Mouse (Mus musculus): ENCODE results near the gene Msl1.
"Not testable (repeated sequence)": the region's sequence is repeated elsewhere in the genome, so short reads cannot be mapped to it uniquely, and the experiment has no call there.

The Msl1 gene

DNA sequence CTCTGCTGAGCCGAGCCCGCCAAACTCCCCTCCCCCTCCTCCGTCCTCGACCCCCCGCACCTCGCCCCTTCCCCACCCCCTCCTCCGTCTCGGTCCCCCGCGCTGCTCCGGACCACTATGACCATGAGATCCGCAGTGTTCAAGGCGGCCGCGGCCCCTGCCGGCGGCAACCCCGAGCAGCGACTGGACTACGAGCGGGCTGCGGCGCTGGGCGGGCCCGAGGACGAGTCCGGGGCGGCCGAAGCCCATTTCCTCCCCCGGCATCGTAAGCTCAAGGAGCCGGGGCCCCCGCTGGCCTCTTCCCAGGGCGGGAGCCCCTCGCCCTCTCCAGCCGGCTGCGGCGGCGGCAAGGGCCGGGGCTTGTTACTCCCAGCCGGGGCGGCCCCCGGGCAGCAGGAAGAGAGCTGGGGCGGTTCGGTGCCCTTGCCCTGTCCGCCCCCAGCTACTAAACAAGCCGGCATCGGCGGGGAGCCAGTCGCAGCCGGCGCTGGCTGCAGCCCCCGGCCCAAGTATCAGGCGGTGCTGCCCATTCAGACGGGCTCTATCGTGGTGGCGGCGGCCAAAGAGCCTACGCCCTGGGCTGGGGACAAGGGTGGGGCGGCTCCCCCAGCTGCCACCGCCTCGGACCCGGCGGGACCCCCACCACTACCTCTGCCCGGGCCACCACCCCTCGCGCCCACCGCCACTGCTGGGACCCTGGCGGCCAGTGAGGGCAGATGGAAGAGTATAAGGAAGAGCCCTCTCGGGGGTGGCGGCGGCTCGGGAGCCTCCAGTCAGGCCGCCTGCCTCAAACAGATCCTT lies 598 bp downstream of the Msl1 start:
- DNase-seq (ENCODE audit: low spot score in 2 of 2): no peak

GRCm38 (mm10) chr11:98796515-98797216 lies 1.4 kb downstream of the Msl1 start:
- peak in 1 of 2 experiments; percentile 65 for DNase-seq (ENCODE audit: low spot score in 2 of 2)

GRCm38 (mm10) chr11:98797306-98797705 lies 2.0 kb downstream of the Msl1 start:
- no peak for DNase-seq (ENCODE audit: low spot score in 2 of 2)

- DNase-seq (ENCODE audit: low spot score in 2 of 2): no peak
These were observed 2.6 kb downstream of the Msl1 start for GRCm38 (mm10) chr11:98797909-98798308.

- DNase-seq (ENCODE audit: low spot score in 2 of 2): no peak
These were observed 9.3 kb downstream of the Msl1 start, which contains the start of gene Casc3 for GRCm38 (mm10) chr11:98804605-98805004. Gene Casc3, plus strand, starts transcription at chr11:98804905.

GRCm38 (mm10) chr11:98808417-98808816 lies 13.1 kb downstream of the Msl1 start:
- no peak for DNase-seq (ENCODE audit: low spot score in 2 of 2)

DNA sequence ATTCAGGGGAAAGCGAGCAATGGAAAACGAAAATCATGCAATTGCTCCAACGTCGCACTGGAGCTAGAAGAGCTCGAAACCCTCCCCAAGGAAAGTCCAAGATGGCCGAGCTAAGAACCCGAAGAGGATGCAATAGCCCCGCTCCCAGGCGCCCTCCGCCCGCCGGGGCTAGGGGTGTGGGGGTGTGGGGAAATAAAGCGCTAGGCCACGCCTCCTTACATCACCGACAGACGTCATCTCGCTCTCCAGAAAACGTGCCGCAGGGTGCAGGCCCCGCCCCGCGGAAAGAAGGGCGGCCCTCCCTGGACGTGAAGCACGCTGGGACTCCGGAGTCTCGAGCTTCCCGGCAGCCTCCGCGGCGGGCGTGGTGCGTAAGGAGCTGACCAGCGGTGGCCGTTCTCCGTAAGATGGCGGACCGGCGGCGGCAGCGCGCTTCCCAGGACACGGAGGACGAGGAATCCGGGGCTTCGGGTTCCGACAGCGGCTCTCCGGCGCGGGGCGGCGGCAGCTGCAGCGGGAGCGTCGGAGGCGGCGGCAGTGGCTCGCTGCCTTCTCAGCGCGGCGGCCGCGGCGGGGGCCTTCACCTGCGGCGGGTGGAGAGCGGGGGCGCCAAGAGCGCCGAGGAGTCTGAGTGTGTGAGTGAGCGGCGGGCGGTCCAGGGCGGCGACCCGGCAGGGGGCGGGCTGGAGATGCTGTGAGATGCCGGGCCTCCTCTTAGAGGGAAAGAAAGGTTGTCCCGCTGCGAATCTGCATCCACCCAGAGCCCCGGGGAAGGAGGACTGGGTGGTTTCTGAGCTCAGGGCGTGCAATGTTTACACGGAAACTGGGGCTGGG lies 14.4 kb downstream of the Msl1 start:
- peak; percentile 96 to 97 for DNase-seq (ENCODE audit: low spot score in 2 of 2)

- DNase-seq (ENCODE audit: low spot score in 2 of 2): no peak
These were observed 15.4 kb downstream of the Msl1 start for GRCm38 (mm10) chr11:98810686-98811085.

DNA sequence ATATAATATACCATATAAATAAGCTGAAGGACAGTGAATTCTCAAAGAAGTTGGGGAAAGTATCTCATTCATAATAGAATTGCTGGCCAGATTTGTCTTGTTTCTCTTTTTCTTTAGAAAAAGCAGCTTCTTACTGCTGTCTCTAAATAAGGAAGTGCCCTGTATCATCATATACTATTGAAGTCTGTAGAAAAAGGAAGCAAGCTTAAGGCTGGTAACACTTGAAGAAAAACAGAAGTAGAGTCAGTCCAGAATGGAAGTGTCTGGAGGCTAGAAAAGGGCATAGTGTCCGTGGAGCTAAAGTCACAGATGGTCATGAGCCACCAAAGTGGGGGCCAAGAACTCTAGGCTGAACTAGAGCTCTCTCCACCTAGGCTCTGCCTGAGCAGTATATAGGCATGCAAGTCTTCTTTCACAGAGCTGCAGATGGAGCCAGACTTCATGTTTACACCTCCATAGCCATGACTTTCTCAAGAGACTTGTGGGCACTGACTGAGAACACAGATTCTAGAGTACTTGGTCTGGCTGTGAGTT lies 21.5 kb downstream of the Msl1 start:
- DNase-seq (ENCODE audit: low spot score in 2 of 2): no peak

GRCm38 (mm10) chr11:98820968-98821367 lies 25.7 kb downstream of the Msl1 start:
- DNase-seq (ENCODE audit: low spot score in 2 of 2): no peak

- DNase-seq (ENCODE audit: low spot score in 2 of 2): not testable (repeated sequence)
These were observed 30.8 kb downstream of the Msl1 start for GRCm38 (mm10) chr11:98826071-98826470.

GRCm38 (mm10) chr11:98827877-98828276 lies 32.6 kb downstream of the Msl1 start:
- no peak for DNase-seq (ENCODE audit: low spot score in 2 of 2)

DNA sequence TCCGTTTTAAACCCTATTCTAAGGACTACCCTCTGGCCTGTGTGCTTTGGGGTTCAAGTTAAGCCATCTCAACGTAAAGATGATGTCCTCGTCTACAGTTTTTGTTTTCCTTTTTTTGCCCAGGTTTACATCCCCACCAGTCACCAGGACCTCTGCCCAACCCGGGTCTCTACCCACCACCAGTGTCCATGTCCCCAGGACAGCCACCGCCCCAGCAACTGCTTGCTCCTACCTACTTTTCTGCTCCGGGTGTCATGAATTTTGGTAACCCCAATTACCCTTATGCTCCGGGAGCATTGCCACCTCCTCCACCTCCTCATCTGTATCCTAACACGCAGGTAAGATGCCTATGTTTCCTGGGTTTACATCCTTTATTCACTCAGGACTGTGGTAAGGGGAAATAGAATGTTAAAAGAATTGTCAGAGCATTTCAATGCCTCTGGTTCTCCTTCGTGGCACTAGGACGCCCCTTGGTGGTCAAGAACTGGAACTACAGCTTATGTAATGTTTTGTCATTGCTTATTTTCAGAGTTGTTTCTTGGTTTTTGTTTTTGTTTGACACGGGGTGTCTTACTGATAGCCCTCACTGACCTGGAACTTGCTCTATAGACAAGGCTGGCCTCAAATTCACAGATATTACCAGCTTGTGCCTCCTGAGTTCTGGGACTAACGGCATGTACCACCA lies 33.9 kb downstream of the Msl1 start:
- no peak for DNase-seq (ENCODE audit: low spot score in 2 of 2)

- DNase-seq (ENCODE audit: low spot score in 2 of 2): no peak
These were observed 34.6 kb downstream of the Msl1 start for GRCm38 (mm10) chr11:98829875-98830274.

DNA sequence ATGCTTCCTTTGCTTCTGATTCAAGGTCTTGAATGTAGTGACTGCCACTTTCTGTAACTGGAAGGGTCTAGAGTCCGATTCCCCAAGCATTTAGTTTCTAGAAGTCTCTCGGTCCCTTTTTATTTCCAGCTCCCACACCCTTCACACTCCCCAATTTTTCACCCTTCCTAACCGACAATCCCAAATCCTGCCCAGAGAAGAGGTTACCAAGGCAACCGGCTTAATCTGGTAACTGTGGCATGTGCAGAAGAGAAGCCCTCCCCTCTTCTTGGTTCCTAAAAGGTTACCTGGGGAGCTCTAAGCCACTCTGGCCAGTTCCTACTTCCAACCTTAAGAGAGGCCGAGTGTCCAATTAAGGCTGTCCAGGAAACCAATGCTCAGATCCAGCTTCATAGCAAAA lies 40.0 kb downstream of the Msl1 start:
- no peak for DNase-seq (ENCODE audit: low spot score in 2 of 2)

DNA sequence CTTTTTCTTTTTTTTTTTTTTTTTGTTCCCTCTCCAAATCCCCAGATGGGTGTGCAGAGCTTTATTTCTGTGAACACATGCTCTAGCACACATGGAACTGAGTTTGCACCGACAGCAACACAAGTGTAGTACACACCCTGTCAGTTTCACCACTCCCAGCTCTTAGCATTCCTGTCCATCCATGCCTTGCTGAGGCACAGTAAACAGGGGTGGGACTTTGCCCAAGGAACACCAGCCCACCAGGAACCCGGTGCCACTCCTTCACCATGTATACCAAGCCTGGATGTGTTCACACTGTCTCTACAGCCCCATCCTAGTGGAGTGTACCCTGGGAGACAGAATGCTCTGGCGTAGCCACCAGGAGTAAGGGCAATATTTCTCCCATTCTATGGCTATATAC lies 40.4 kb downstream of the Msl1 start:
- DNase-seq (ENCODE audit: low spot score in 2 of 2): no peak

DNA sequence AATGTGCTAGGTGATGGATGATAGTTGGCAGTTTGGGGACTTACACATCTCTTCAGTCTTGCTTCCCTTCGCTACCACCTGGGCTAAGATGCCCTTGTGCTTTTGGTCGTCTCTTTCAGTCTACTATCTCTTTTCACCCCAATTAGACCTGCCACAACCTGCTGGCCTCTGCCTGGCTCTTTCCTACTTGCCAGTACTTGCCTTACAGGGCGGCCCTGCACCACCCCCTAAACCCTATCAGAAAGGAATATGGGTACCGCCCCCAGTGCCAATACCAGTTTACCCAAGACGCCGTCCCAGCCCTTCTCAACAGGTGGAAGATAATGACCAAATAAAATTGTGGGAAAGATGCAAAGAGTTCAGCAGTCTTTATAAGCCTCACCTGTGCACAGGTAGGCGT lies 40.8 kb downstream of the Msl1 start:
- no peak for DNase-seq (ENCODE audit: low spot score in 2 of 2)

- peak; percentile 53 to 63 for DNase-seq (ENCODE audit: low spot score in 2 of 2)
These were observed 41.4 kb downstream of the Msl1 start, which contains the start of gene Rapgefl1 for GRCm38 (mm10) chr11:98836651-98837141. Gene Rapgefl1, plus strand, starts transcription at chr11:98836785.

DNA sequence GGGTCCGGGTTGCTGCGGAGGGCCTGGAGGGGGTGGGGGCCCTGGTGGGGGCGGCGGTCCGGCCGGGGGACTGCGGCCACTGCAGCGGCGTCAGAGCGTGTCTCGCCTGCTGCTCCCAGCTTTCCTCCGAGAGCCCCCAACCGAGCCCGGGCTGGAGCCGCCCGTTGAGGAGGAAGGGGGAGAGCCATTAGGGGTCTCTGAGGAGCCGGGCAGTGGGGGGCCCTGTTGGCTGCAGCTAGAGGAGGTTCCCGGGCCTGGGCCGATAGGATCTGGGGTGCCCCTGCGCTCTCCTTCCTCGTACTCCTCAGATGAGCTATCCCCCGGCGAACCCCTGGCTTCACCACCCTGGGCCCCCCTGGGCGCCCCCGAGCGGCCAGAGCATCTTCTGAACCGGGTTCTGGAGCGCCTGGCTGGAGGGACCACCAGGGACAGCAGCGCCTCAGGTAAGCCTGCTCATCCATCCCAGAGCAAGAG lies 42.0 kb downstream of the Msl1 start:
- no peak for DNase-seq (ENCODE audit: low spot score in 2 of 2)

DNA sequence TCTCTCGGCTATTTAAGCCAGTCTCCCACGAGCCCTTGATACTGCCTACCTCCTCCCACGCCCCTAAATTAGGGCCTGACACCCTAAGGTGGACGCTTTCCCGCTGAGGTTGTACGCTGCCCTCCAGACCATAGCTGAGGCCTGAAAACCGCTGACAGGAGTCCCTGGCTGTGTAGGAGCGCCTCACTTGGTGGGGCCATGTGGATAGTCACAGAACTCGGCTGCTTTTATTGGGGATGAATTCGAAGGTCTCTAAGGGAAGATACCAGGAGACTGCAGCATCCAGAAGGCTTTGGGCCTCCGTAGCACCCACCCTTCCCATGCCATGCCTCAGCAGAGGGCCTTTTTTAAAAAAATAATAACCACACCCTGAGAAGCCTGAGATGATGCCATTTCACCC lies 42.6 kb downstream of the Msl1 start:
- no peak for DNase-seq (ENCODE audit: low spot score in 2 of 2)

- DNase-seq (ENCODE audit: low spot score in 2 of 2): peak in 1 of 2 experiments; percentile 66
These were observed 43.2 kb downstream of the Msl1 start for GRCm38 (mm10) chr11:98838512-98838911.

Measured in frontal cortex, postnatal 25 days (tissue).